Mouse (Mus musculus) 3134 (cell line): ENCODE measurements around the gene Spef1.

Experiments
- DNase-seq: peaks from one replicate; pipeline ENCODE4 v3.0.0-alpha.2; 2011; ENCODE audit warnings: low spot score; ENCODE audit not compliant: insufficient read length; ENCODE audit errors: extremely low read depth

Gene Spef1

DNA sequence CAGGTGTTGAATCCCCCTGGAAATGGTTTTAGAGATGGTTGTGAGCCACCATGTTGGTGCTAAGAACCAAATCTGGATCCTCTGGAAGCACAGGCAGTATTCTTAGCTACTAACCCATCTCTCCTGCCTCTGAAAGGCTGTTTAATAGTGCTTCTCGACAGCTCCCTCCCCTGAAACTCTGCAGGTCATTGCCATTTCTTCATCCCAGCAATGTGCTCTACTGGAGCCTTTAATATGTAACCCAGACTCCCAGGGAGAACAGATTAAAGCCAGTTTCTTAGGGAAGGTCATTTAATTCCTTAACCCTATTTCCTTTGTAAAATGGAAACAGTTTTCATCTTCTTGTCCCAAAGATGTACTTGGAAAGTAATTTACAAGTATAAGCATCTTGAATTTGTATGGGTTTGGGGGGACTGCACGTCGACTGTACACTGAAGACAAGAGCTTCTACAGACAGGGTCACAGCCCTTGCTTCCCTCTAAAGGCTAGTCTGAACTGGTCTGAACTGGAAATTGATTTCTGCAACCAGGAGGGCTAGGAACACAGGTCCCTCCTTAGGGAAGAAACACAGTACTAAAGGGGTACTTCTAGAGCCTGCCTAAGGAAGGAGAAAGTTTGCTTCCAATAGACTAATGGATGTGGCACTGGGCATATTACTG is 11.7 kb downstream of the Spef1 start:
- DNase-seq = no peak

DNA sequence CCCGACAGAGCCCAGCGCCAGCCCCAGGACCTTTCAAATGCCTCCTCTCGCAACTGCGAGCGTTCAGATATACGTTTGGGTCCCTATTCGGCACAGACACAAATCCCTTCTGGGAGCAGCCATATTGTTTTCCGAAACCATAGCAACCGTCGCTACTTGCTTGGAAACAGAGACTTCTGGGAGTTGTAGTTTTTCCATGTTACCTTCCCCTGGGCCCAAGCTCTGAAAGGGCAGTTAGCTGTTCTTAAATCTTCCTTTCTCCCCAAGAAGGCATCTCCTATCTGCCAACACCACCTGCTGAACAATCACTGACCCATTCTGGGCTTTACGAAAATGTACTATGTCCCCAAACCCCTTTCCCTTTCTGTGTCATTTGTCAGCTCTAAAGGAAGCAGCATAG is 12.4 kb downstream of the Spef1 start:
- peak; percentile 56 for DNase-seq

DNA sequence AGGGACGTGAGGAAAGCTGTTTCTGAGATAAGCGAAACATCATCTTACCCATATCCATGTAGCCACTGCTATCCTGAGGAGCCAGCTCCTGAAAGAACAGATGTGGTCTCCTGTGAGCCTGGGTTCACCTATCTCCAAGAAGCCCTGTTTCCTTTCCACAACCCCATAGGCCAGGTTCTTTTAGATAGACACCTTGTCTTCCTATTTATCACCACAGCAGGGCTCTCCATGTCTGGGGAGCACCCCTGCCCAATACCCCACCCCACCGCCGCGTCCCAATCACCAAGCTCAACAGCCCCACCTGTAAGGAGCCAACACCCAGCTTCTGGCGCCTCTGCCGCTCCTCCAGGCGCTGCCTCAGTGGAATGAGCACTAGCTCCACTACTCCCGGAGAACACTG is 14.8 kb downstream of the Spef1 start:
- no peak for DNase-seq

DNA sequence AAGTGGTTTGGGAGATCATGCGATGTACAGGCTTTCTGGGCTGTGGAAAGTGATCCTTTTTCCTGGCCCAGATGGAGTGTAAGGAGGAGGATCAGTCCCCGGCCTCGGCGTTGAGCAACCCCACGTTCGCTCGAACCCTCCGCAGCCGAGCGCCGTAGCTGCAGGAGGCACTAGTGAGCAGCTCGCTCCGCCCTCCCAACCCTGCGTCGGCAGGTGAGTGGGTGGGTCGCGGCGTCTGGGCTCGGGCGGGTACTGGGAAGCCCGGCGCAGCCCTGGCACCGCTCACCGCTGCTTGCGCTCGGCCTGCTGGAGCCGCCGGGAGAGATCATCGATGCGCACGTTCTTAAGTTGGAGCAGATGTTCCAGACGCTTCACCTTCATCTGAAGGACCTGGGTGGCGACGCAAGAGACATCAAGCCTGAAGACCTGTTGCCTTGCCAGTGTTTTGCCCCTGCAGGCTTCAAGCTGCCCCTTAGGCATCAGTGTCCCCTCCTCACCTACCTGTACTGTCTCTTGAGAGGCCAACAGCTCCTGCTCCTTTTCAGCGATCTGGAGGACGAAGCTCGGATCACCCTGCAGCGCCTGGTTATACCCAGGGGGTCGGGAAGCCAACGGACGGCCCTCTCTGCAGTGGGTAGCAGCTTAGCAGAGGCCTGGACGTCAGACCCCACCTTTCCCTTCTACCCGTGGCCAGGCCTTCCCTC is 15.5 kb downstream of the Spef1 start:
- DNase-seq = no peak

DNA sequence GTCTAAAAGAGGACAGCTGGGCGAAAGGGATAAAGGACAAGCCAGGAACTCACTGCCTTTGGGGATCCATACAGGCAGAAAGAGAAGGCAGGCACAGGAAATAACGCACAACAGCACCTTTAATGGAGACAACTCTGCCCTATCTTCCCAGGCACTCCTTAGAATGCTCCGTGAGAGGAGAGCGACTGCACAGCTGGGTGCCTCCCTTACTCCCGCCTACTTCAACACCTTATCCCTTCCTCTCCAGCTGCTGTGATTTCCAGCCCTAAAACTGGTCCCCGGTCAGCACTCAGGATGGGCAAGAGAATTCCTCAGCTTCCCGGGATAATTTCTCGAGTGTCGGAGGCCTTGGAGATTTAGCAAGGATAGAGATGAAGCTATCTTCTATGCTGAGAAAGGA is 16.1 kb downstream of the Spef1 start:
- DNase-seq = no peak

DNA sequence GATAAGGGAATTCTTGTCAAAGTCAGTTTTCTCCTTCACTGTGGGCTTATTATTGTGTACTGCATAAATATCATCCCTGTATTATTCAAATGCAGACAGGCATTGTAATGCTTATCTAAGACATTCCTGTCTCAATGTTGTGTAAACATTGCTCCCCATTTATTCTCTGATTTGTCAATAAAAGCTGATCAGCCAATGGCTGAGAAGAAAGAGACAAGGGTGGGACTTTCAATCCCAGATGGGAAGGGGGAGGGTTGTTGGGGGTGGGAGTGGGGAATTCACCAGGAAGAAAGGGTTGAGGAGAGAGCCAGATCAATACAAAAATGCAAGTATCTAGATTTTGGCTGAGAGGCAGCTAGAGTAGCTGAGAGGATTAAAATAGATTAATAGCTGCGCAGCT is 18.2 kb downstream of the Spef1 start:
- DNase-seq = no peak

DNA sequence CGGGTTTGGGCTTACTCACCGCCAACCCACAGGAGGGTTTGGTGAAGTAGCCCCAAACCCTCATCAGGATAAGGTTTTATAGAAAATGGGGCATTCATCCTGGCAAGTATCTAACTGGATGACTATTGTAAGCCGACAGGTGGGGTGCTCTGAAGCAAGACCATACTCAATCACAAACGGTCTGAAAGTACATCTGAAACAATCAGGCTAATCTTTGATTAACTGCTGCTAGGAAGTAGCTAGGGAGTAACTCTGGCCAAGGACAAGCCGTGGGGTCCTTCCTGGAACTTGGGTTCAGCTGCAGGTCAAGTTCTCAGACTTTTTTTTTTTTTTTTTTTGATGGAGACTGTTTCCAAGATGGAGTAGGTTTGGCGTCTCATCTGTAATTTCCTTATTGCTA is 19.1 kb downstream of the Spef1 start:
- DNase-seq = no peak

DNA sequence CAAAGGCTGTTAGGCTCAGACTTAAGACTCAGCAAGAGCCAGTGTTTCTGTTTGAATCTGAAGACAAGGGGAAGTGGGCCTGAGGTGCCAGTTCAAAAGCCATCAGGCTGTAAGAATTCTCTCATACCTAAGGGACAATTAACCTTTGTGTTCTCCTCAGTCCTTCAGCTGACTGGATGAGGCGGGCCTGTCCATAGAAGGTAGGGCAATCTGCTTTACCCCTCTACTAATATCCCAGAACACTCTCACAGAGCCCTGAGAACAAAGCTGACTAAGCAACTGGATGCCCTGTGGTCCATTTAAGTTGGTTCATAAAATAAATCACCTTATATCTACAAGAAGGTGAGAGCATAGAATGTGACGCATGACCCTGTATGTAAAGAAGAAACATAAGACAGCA is 20.9 kb downstream of the Spef1 start:
- DNase-seq = no peak

DNA sequence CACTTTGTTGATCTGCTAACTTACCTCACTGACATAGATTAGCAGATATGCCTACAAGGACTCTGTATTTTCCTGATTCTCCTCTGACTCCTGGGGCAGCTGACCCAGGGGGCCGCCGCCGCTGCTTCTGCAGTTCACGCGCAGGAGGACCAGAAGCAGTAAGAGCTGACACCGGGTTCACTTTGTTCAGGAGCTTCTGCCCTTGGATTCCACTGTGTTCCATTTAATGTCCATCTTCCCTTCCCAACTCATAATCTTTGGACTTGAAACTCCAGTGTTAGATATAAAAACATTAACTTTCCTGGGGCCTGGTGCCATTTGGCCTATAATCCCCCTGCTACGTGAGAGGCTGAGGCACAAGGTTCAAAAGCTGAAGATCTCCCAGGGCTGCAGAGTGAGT is 23.2 kb downstream of the Spef1 start:
- no peak for DNase-seq

DNA sequence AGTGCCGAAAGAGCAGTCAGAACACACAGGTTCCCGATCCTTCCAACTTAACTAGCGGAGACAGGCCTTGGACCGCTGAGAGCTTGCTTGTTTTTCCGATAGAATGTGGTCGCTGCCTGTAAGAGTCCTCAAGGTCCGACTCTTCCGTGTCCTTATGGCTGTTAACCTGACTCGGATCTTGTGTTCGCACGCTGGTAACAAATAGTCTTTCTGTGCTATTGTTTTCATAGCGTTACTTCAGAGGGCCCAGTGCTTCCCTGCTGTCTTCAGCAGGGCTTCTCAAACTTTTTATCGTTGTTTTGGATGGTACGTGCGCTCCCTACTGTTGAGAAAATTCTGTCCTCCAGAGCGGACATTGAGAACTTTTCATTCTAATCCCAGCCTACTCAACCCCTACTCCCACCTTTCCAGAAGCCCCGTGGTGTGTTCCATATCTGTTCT is 26.4 kb downstream of the Spef1 start:
- no peak for DNase-seq

DNA sequence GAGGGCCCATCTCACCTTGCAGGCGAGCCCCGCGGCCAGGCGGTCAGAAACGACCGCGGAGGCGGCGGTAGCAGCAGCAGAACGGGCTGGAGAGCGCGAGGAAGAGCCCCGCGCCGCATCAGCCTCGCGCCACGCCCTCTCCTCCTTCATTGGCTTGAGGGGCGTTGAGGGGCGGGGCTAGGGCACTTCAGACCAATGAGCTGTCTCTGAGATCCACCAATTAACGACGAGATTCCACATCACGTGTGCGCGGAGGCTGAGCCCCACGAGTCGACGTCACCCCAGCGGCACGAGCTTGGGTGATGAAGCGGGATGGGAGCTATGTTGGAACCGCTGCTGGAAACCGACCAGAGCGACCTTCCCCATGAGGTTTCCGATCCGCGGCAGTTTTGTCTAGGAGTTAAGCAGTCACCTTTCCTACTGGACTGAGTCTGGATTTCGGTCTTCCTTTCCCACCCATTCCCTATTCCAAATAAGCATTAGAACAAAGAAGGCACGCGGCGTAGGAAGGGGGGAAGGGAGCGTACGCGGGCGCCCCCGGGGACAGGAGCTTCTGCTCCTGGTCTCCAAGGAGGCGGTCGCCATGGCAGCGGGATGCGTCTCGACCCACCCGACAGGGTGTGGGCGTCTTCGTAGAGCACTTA is 27.0 kb downstream of the Spef1 start, which contains the start of gene 1700037H04Rik:
Gene 1700037H04Rik, minus strand, starts transcription at position 144 of the 644 bp plus-strand sequence.
- DNase-seq = peak; percentile 97

DNA sequence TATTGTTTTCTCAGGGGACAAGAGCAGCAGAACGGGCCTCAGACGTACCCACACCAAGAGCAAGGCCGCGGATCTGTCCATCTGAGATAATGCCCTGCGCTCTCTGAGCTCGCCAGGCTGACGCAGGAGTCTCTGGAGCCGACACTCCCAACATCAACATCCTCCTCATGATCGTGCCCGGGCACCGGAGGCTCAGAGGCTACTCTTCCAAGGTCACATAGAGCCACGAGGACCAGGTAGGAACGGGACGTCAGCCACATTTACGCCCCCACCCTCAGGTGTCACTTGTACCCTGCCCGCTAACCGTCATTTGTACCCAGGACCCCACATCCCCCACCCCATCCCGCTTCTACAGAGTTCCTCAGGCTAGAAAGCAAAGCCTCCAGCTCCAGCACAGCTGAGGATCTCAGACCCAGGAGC is 27.6 kb downstream of the Spef1 start:
- no peak for DNase-seq

DNA sequence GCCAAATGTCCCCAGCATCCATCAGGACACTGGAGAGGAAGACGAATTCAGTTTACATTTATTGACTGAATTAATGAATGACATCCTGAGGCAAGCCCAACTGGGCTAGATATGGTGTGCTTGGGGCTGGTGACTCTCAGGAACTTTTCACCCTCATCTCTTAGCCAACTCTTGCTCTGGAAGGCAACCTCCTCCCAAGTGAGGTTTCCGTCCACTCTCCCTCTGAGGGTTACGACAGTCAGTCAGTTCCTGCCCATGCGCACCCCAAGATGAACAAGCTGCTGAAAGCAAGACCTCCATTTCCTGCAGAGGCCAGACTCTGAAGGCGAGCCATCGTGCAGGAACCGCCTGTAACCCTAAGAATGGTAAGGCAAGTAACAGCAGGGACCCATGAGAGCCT is 30.1 kb downstream of the Spef1 start:
- no peak for DNase-seq

DNA sequence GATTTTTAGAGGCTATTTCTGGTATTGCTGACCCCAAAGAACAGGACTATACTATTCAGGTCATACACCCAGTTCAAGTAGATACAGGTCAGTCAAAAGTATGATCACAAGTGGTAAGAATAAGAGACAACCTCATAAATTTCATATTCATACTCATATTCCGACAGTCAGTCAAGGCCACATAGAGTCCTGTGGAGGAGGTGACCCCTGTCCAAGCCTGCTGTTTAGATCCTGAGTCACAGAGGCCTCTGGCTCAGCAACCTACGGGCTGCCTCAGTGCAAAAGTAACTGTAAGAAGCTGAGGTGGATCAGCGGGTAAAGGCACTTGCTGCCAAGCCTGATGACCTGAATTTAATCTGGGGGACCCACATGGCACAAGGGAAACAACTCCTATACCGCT is 33.0 kb downstream of the Spef1 start:
- DNase-seq = no peak

DNA sequence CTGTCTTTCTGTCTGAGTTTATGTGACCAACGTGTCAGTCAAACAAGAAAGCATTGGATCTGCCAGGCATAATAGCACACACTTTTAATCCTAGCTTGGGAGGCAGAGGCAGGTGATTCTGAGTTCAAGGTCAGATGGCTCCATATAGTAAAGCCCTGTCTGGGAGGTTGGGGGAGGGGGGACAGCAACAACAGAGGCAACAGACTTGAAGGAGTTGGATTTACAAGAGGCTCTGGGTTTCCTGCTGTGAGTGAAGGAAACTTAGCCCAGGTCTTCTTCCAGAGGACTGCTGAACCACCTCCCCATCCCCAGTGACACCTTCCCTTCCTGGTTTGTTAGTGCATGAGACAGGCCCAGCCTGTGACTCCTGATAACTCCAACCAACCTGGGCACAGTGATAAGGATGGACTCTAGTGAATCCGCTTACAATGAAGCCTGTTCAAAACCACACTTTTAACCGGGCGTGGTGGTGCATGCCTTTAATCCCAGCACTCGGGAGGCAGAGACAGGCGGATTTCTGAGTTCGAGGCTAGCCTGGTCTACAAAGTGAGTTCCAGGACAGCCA is 34.8 kb downstream of the Spef1 start:
- DNase-seq = no peak

DNA sequence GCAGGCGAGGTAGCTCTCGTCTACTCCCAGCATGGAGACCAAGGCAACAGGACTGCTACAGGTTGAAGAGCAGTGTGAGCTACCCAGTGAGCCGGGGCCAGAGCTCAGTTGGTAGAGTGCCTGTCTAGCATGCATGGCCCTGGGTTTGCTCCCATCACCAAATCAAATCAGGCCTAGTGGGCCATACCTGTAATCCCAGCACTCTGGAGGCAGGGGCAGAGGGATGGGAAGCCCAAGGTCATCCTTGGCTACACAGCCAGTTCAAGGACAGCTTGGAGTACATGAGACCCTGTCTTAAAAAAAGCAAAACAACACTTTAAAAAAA is 37.9 kb downstream of the Spef1 start:
- DNase-seq = no peak

DNA sequence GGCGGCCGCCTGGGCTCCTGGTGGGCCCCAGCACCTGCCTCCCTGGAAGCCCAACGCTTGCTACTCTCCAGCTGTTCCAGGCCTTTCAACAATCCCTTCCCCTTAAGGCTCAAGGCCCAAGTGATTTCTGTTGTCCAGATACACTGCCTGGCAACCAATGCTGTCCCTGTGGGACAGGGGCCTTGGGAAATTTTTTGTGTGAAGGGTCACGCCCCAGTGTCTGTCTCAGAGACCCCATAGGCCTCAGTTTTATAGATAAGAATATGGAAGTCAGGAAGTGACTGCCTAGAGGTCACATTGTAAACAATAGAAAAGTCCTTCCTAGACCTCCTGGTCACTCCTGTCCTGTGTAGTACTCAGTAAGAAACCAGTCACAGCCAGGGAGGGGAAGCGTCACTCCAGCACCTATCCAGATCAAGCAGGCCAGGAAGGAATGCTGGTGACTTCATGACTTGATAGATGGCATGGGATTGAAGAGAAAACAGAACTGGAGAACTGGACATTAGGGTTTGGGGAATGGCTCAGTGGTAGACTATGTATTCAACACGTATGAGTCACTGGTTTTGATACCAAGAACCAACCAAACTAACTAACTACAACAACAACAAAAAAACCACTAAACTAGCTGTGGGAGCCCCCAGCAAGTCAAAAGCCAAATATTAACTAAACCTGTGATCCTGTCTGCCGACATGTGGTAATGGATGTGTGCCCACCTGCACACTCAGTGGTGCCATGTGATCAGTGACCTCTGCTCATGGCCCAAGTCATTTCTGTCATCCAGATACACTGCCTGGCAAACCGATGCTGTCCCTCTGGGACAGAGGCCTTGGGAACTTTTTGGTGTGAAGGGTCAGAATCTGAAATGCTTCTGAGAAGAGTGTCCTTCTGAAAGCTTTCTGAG is 38.5 kb downstream of the Spef1 start:
- no peak for DNase-seq

DNA sequence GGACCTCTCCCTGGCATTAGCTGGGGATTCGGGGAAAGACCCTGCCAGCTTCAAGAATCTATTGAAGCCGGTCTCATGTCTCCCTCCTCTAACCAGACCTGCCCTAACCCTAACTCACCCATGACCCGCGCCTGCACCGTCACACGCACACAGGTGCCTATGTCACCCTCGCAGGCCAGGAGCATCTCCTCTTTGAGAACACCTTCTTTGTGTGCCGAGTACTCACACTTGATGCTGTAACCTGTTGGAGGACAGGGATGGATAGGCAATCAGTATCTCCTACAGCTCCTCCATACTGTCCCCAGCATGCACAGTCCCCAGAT is 40.1 kb downstream of the Spef1 start:
- no peak for DNase-seq

DNA sequence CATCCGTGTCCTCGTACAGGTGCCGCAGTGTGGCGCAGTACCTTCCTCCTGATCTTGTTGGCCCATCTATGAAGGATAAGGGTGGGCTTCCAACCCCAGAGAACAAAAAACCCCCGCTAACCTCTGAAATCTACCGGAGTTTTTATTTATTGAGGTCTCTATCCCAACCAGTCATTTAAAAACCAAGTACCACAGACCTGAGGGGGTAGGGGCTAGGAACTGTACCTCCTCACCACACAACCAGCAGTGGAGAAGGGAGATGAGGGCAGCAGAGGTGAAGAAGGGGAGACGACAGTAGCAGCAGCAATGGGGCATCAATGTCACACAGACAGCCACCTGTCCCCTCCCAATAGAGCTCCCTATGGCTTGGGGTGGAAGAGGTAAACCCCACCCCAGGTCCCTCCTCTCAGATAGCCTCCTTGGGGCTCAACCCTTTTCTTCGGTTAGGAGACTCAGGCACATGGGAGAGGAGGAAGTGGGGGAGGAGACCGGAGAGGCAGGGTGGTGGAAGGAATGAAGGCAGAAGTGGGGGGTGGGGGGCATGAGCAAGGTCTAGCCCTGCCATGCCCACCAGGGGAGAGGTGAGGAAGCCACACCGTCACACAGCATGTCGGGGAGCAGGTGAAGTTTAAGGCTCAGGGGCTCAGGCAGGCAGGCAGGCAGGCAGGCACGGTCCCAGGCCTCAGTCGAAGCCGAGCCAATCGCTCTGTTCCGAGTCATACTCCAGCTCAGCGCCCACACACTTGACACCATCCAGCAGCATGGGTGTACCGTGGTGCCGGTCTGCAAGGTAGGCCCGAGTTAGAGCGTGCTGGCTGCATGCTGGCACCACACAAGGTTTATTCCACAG is 40.7 kb downstream of the Spef1 start:
- no peak for DNase-seq

DNA sequence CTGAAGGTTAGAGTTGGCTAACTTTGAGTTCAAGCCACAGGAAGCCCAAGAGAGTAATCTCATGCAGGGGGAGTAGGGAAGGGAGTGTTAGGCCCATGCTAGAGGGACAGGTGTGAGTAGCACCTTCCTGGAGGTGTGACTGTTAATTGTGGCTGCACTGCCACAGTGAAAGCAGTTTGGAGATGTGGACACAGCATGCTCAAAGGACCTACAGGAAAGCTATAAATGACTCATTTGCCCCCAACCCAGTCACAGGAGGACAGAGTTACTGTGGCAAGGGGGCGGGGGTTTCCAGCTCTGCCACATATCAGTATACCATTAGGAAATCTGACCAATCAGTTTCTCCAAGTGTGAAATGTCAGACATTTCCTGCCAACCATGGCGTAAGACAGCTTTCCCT is 41.5 kb downstream of the Spef1 start:
- DNase-seq = no peak
